Mouse (Mus musculus) CD4-positive, CD25-positive, alpha-beta regulatory T cell, adult 4 months (primary cell): ENCODE measurements around the gene Sys1. TPM values are rescaled to one million over a fixed set of nuclear protein-coding genes. Genes with fewer than 3 reads are reported as not detected.

Experiments
- ATAC-seq: one replicate; pipeline ENCODE4 v1.8.0; 2017
- polyA plus RNA-seq, 2 experiments: library from polyadenylated mRNA; unstranded; fragments of 100-300 nt; shearing (Covaris generic); gene quantifications; one replicate each; pipeline ENCODE4 v1.2.1; 2017

Sys1 gene
- 10 to 100 TPM in 1 of 2 experiments, 1 to 10 TPM in 1; 8.8 to 15.1 TPM for polyA plus RNA-seq

- ATAC-seq, result peak; percentile 73
These were observed at the start of gene Sys1 for GRCm38 (mm10) chr2:164456864-164457300. TSS of gene Sys1 (plus strand) at chr2:164456964.

- ATAC-seq, result no peak
These were observed 49.1 kb upstream of the Sys1 start for GRCm38 (mm10) chr2:164407708-164408107.

GRCm38 (mm10) chr2:164414167-164414566, 42.6 kb upstream of the Sys1 start:
- ATAC-seq, result no peak

- ATAC-seq, result no peak
These were observed 42.2 kb upstream of the Sys1 start for GRCm38 (mm10) chr2:164414581-164414980.

GRCm38 (mm10) chr2:164417198-164417597, 39.6 kb upstream of the Sys1 start:
- ATAC-seq, result no peak

- ATAC-seq, result no peak
These were observed 38.4 kb upstream of the Sys1 start for GRCm38 (mm10) chr2:164418308-164418875.

GRCm38 (mm10) chr2:164419489-164419888, 37.3 kb upstream of the Sys1 start:
- ATAC-seq, result no peak

- ATAC-seq, result no peak
These were observed 35.5 kb upstream of the Sys1 start for GRCm38 (mm10) chr2:164421306-164421705.

- no peak for ATAC-seq
These were observed 34.8 kb upstream of the Sys1 start for GRCm38 (mm10) chr2:164421979-164422378.

- ATAC-seq, result no peak
These were observed 33.9 kb upstream of the Sys1 start for GRCm38 (mm10) chr2:164422675-164423393.

- no peak for ATAC-seq
These were observed 33.3 kb upstream of the Sys1 start for GRCm38 (mm10) chr2:164423464-164423863.

GRCm38 (mm10) chr2:164424406-164424805, 32.4 kb upstream of the Sys1 start:
- ATAC-seq, result no peak

- ATAC-seq, result no peak
These were observed 31.4 kb upstream of the Sys1 start for GRCm38 (mm10) chr2:164425401-164425800.

GRCm38 (mm10) chr2:164426121-164426520, 30.6 kb upstream of the Sys1 start:
- no peak for ATAC-seq

GRCm38 (mm10) chr2:164426952-164427351, 29.8 kb upstream of the Sys1 start:
- ATAC-seq, result no peak

- ATAC-seq, result no peak
These were observed 28.3 kb upstream of the Sys1 start for GRCm38 (mm10) chr2:164428451-164428850.

GRCm38 (mm10) chr2:164429881-164430615, 26.7 kb upstream of the Sys1 start:
- ATAC-seq, result no peak

GRCm38 (mm10) chr2:164430697-164431096, 26.1 kb upstream of the Sys1 start:
- no peak for ATAC-seq

- no peak for ATAC-seq
These were observed 24.9 kb upstream of the Sys1 start for GRCm38 (mm10) chr2:164431676-164432465.

GRCm38 (mm10) chr2:164432541-164433191, 24.1 kb upstream of the Sys1 start:
- no peak for ATAC-seq

GRCm38 (mm10) chr2:164433278-164433895, 23.4 kb upstream of the Sys1 start:
- no peak for ATAC-seq

- ATAC-seq, result no peak
These were observed 22.1 kb upstream of the Sys1 start for GRCm38 (mm10) chr2:164434681-164435080.
